Mouse (Mus musculus): ENCODE results near the gene Hsd17b7. TPM values are rescaled to one million over a fixed set of nuclear protein-coding genes. Genes with fewer than 3 reads are reported as not detected.
A peak's percentile ranks its signal among the peaks of the same experiment; 100 is the strongest.

The Hsd17b7 gene
- total and polyA plus RNA-seq, 2 experiments from 2014 or later, result 20.9 to 29.0 TPM

- Histone ChIP-seq H3K4me2 (ENCODE audit: low read depth) (no peak overlapping the region), H3K27ac (ENCODE audit: low read depth, low read length) (no peak overlapping the region), H3K36me3 (ENCODE audit: insufficient read depth) (no peaks in the 10 kb centered on the region), H3K9ac (no peak overlapping the region), H3K9me3 (ENCODE audit: low read length) (no peaks in the 10 kb centered on the region), H3K27me3 (ENCODE audit: insufficient read depth, low read length) (no peaks in the 10 kb centered on the region), H3K4me1 (ENCODE audit: insufficient read depth) (no peaks in the 10 kb centered on the region; the same call in 1 of the 2 replicates), H3K4me3 (ENCODE audit: low read depth, low read length) (no peak overlapping the region)
- 39% methylated on average over 2 of the region's 2 CpGs for WGBS
- DNase-seq, result no peak
- no peak for TF ChIP-seq CTCF (IDR thresholded peaks at IDR 0.05; ENCODE audit: low read depth)
- ATAC-seq, result no peak
These were observed 44.5 kb downstream of the Hsd17b7 start for GRCm38 (mm10) chr1:169924567-169924966.

- H3K4me2 ChIP-seq (ENCODE audit: low read depth), result no peak overlapping the region
- DNase-seq, result peak; percentile 48
- H3K9ac ChIP-seq, result no peak overlapping the region
- H3K27me3 ChIP-seq (ENCODE audit: insufficient read depth, low read length), result no peaks in the 10 kb centered on the region
- H3K4me1 ChIP-seq (ENCODE audit: insufficient read depth), result no peaks in the 10 kb centered on the region
- no peak overlapping the region for H3K27ac ChIP-seq (ENCODE audit: low read depth, low read length)
- no peaks in the 10 kb centered on the region for H3K9me3 ChIP-seq (ENCODE audit: low read length)
- no peak overlapping the region for H3K4me3 ChIP-seq (ENCODE audit: low read depth, low read length)
- 43% methylated on average over 8 of the region's 8 CpGs for WGBS
- peak; percentile 73 for TF ChIP-seq CTCF (IDR thresholded peaks at IDR 0.05; ENCODE audit: low read depth)
- H3K36me3 ChIP-seq (ENCODE audit: insufficient read depth), result no peaks in the 10 kb centered on the region
- ATAC-seq, result no peak
These were observed 47.3 kb downstream of the Hsd17b7 start for GRCm38 (mm10) chr1:169921710-169922211.

- 4% methylated on average over 11 of the region's 11 CpGs for WGBS
- peak; percentile 76 for ATAC-seq
- H3K4me1 ChIP-seq (ENCODE audit: insufficient read depth), result no peaks in the 10 kb centered on the region
- no peaks in the 10 kb centered on the region for H3K9me3 ChIP-seq (ENCODE audit: low read length)
- no peak overlapping the region for H3K27ac ChIP-seq (ENCODE audit: low read depth, low read length)
- H3K9ac ChIP-seq, result no peak overlapping the region
- no peaks in the 10 kb centered on the region for H3K36me3 ChIP-seq (ENCODE audit: insufficient read depth)
- no peak overlapping the region for H3K4me3 ChIP-seq (ENCODE audit: low read depth, low read length)
- DNase-seq, result peak; percentile 91
- H3K27me3 ChIP-seq (ENCODE audit: insufficient read depth, low read length), result no peaks in the 10 kb centered on the region
- H3K4me2 ChIP-seq (ENCODE audit: low read depth), result no peak overlapping the region
- TF ChIP-seq CTCF (IDR thresholded peaks at IDR 0.05; ENCODE audit: low read depth), result peak; percentile 91
These were observed 49.8 kb downstream of the Hsd17b7 start for GRCm38 (mm10) chr1:169919211-169919610.

- no peaks in the 10 kb centered on the region for H3K9me3 ChIP-seq (ENCODE audit: low read length)
- H3K27ac ChIP-seq (ENCODE audit: low read depth, low read length), result no peak overlapping the region
- DNase-seq, result peak; percentile 80
- peak; percentile 90 for TF ChIP-seq CTCF (IDR thresholded peaks at IDR 0.05; ENCODE audit: low read depth)
- no peaks in the 10 kb centered on the region for H3K36me3 ChIP-seq (ENCODE audit: insufficient read depth)
- H3K4me2 ChIP-seq (ENCODE audit: low read depth), result no peak overlapping the region
- H3K27me3 ChIP-seq (ENCODE audit: insufficient read depth, low read length), result no peaks in the 10 kb centered on the region
- WGBS, result 13% methylated on average over 4 of the region's 4 CpGs
- H3K4me1 ChIP-seq (ENCODE audit: insufficient read depth), result no peaks in the 10 kb centered on the region
- no peak overlapping the region for H3K4me3 ChIP-seq (ENCODE audit: low read depth, low read length)
- peak; percentile 80 for ATAC-seq
- no peak overlapping the region for H3K9ac ChIP-seq
These were observed 51.0 kb downstream of the Hsd17b7 start for GRCm38 (mm10) chr1:169917998-169918397.

DNA sequence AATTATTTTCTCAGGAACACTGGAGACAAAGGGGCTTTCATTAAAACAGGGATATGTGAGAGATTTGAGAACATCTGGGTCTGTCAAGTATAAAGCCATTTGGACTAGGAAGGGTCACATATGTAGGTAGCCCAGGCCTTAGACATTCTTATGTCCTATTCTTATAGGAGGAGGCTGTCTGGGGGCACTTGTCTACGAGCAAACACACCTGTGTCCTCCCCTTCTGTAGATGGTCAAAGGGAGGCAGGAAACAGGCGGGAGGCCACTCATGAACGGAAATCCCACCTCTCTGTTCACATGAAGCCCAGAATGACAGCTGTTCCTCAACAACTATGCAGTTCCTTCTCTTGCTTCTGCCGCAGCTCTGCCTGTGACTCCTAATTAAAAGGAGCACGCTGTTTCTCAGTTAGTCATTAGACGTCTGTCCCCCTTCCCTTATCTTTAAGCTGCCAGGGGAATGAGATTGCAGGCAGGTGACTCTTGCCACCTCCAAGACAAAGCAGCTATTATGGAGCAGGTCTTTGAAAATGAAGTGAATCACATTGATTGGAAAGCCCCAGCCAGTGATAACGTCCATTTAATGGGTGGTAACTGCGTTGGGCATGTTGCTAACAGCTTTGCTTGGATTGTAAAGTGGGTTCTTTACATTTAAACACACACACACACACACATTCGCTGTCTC lies 51.8 kb downstream of the Hsd17b7 start:
- no peaks in the 10 kb centered on the region for H3K4me1 ChIP-seq (ENCODE audit: insufficient read depth)
- H3K4me3 ChIP-seq (ENCODE audit: low read depth, low read length), result no peak overlapping the region
- 55% methylated on average over 9 of the region's 9 CpGs for WGBS
- ATAC-seq (no peak), DNase-seq (no peak)
- H3K9me3 ChIP-seq (ENCODE audit: low read length), result no peaks in the 10 kb centered on the region
- H3K27me3 ChIP-seq (ENCODE audit: insufficient read depth, low read length), result no peaks in the 10 kb centered on the region
- no peak overlapping the region for H3K9ac ChIP-seq
- H3K36me3 ChIP-seq (ENCODE audit: insufficient read depth), result no peaks in the 10 kb centered on the region
- TF ChIP-seq CTCF (IDR thresholded peaks at IDR 0.05; ENCODE audit: low read depth), result no peak
- H3K4me2 ChIP-seq (ENCODE audit: low read depth), result no peak overlapping the region
- no peak overlapping the region for H3K27ac ChIP-seq (ENCODE audit: low read depth, low read length)

GRCm38 (mm10) chr1:169916659-169917058 lies 52.4 kb downstream of the Hsd17b7 start:
- DNase-seq, result no peak
- Histone ChIP-seq H3K36me3 (ENCODE audit: insufficient read depth) (no peaks in the 10 kb centered on the region), H3K4me3 (ENCODE audit: low read depth, low read length) (no peak overlapping the region), H3K27ac (ENCODE audit: low read depth, low read length) (no peak overlapping the region), H3K9me3 (ENCODE audit: low read length) (no peaks in the 10 kb centered on the region), H3K27me3 (ENCODE audit: insufficient read depth, low read length) (no peaks in the 10 kb centered on the region), H3K4me2 (ENCODE audit: low read depth) (no peak overlapping the region), H3K9ac (no peak overlapping the region), H3K4me1 (ENCODE audit: insufficient read depth) (no peaks in the 10 kb centered on the region)
- 57% methylated on average over 7 of the region's 7 CpGs for WGBS
- ATAC-seq, result peak; percentile 35
- no peak for TF ChIP-seq CTCF (IDR thresholded peaks at IDR 0.05; ENCODE audit: low read depth)

DNA sequence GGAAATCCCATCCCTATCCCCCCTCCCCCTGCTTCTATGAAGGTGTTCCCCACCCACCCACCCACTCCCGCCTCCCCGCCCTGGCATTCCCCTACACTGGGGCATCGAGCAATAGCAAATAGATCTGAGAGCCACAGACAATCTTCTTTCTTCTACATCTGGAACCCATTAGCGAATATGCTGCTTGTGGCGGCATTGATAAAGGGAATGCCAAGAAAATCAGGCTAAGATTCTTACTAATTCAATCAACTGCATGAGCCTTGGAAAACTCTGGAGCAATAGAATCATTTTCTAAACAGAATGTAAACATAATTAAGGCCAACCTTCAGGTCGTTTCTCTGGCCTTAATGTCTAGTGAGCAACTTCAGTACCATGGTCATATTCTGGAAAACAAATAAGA lies 57.5 kb downstream of the Hsd17b7 start:
- DNase-seq, result no peak

More for the DNA sequence above, 57.5 kb downstream of the Hsd17b7 start:
- H3K4me3 ChIP-seq (ENCODE audit: low read depth, low read length), result no peak overlapping the region
- no peak overlapping the region for H3K9ac ChIP-seq
- no peak for ATAC-seq
- no peaks in the 10 kb centered on the region for H3K4me1 ChIP-seq (ENCODE audit: insufficient read depth)
- no peaks in the 10 kb centered on the region for H3K9me3 ChIP-seq (ENCODE audit: low read length)
- H3K27ac ChIP-seq (ENCODE audit: low read depth, low read length), result no peak overlapping the region
- no peak overlapping the region for H3K4me2 ChIP-seq (ENCODE audit: low read depth)
- TF ChIP-seq CTCF (IDR thresholded peaks at IDR 0.05; ENCODE audit: low read depth), result no peak
- no peaks in the 10 kb centered on the region for H3K27me3 ChIP-seq (ENCODE audit: insufficient read depth, low read length)
- 83% methylated on average over 6 of the region's 6 CpGs for WGBS
- H3K36me3 ChIP-seq (ENCODE audit: insufficient read depth), result no peaks in the 10 kb centered on the region
